Mouse (Mus musculus): ENCODE results near the gene Unc50.

Unc50 gene

GRCm38 (mm10) chr1:37429366-37430296, at the start of gene Unc50, which contains the start of gene Coa5:
Gene Unc50 (plus strand): TSS chr1:37430139.
Gene Coa5 (minus strand): TSS chr1:37430103.
- peak; percentile 78 for DNase-seq (ENCODE audit: low spot score)

GRCm38 (mm10) chr1:37380913-37381312, 49.0 kb upstream of the Unc50 start:
- DNase-seq (ENCODE audit: low spot score): no peak

GRCm38 (mm10) chr1:37384304-37384703, 45.6 kb upstream of the Unc50 start:
- DNase-seq (ENCODE audit: low spot score): no peak

GRCm38 (mm10) chr1:37386448-37386971, 43.4 kb upstream of the Unc50 start:
- no peak for DNase-seq (ENCODE audit: low spot score)

- peak; percentile 32 for DNase-seq (ENCODE audit: low spot score)
These were observed 36.8 kb upstream of the Unc50 start for GRCm38 (mm10) chr1:37393174-37393573.

- no peak for DNase-seq (ENCODE audit: low spot score)
These were observed 33.5 kb upstream of the Unc50 start for GRCm38 (mm10) chr1:37396481-37396880.

GRCm38 (mm10) chr1:37398961-37399360, 31.0 kb upstream of the Unc50 start:
- no peak for DNase-seq (ENCODE audit: low spot score)

- no peak for DNase-seq (ENCODE audit: low spot score)
These were observed 30.2 kb upstream of the Unc50 start for GRCm38 (mm10) chr1:37399734-37400133.

- peak; percentile 32 for DNase-seq (ENCODE audit: low spot score)
These were observed 28.3 kb upstream of the Unc50 start for GRCm38 (mm10) chr1:37401687-37402086.

GRCm38 (mm10) chr1:37405137-37405536, 24.8 kb upstream of the Unc50 start:
- DNase-seq (ENCODE audit: low spot score): no peak

- no peak for DNase-seq (ENCODE audit: low spot score)
These were observed 22.7 kb upstream of the Unc50 start for GRCm38 (mm10) chr1:37407228-37407627.

GRCm38 (mm10) chr1:37408059-37408458, 21.9 kb upstream of the Unc50 start:
- no peak for DNase-seq (ENCODE audit: low spot score)

- DNase-seq (ENCODE audit: low spot score): no peak
These were observed 21.3 kb upstream of the Unc50 start for GRCm38 (mm10) chr1:37408678-37409077.

- DNase-seq (ENCODE audit: low spot score): no peak
These were observed 20.3 kb upstream of the Unc50 start for GRCm38 (mm10) chr1:37409647-37410046.

GRCm38 (mm10) chr1:37415394-37415793, 14.5 kb upstream of the Unc50 start:
- DNase-seq (ENCODE audit: low spot score): no peak

- peak; percentile 22 for DNase-seq (ENCODE audit: low spot score)
These were observed 10.5 kb upstream of the Unc50 start for GRCm38 (mm10) chr1:37419420-37419819.

GRCm38 (mm10) chr1:37427144-37427875, 2.6 kb upstream of the Unc50 start:
- no peak for DNase-seq (ENCODE audit: low spot score)

- DNase-seq (ENCODE audit: low spot score): no peak
These were observed 1.0 kb upstream of the Unc50 start for GRCm38 (mm10) chr1:37428911-37429310.

GRCm38 (mm10) chr1:37430297-37430840, 430 bp downstream of the Unc50 start:
- no peak for DNase-seq (ENCODE audit: low spot score)

- DNase-seq (ENCODE audit: low spot score): no peak
These were observed 6.5 kb downstream of the Unc50 start for GRCm38 (mm10) chr1:37436419-37436818.

GRCm38 (mm10) chr1:37442848-37443835, 13.2 kb downstream of the Unc50 start:
- DNase-seq (ENCODE audit: low spot score): no peak
